Mouse (Mus musculus) G1E (cell line): ENCODE measurements around the gene Phlda3.

ENCODE experiments used
- CTCF ChIP-seq: IDR thresholded peaks from 2 replicates; pipeline ENCODE4 v1.5.1; 2012; ENCODE audit warnings: low read depth, low read length, inconsistent platforms, mixed read lengths
- GATA1 ChIP-seq: IDR thresholded peaks from 2 replicates; pipeline ENCODE4 v1.6.1; 2012; ENCODE audit warnings: borderline replicate concordance, low read length, inconsistent platforms, mixed read lengths

DNA sequence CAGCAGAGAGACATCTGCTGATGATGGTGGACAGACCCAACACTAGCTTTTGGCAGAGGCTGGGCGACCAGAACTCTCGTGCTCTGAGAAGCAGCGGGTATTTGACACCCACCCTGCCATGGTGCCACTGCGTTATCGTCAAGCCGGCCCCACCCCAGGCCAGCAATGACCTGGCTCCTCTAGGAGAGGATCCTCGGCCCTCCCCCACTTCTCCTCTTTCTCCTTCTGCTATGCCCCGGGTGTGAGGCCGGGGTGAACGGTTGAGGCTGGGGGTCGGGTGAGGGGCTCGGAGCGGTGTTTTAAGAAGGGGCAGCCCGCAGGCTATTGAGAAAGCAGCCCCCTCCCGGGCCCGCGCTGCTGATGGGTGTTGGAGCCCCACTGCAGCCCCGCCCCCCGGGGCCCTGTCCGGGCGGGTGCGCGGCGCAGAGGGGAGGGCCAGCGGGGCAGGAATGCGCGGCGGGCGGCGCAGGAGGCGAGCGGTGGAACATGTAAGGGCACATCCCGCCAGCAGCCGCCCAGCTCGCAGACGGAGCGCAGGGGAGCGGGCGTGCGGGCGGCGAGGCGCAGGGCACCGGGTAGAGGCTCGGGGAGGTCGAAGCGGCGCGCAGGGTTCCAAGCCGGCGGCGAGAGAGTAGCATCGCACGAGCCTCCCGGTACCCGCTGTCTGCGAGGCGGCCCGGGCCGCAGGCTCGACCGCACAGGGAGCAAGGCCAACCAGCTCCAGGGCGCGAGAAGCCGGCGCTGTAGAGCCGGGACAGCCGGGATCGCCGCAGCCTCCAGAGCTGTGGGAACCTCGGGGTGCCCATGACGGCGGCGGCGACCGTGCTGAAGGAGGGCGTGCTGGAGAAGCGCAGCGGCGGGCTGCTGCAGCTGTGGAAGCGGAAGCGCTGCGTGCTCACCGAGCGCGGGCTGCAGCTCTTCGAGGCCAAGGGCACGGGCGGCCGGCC, at the start of gene Phlda3:
- no peak for TF ChIP-seq GATA1
- TF ChIP-seq CTCF = no peak
